Mouse (Mus musculus) embryonic facial prominence, embryonic 13.5 days (tissue): Measurements from ENCODE around the gene Fam184a. TPM values are rescaled to one million over a fixed set of nuclear protein-coding genes. Genes with fewer than 3 reads are reported as not detected.
"Not testable (repeated sequence)": the region's sequence is repeated elsewhere in the genome, so short reads cannot be mapped to it uniquely, and the experiment has no call there.

Source experiments
- ATAC-seq: fragments of 200-750 bp; cut with Nextera tagmentation; 2 replicates; pipeline ENCODE4 v1.8.0; 2017; ENCODE audit warnings: low read depth; ENCODE audit not compliant: insufficient number of reproducible peaks, insufficient read depth, low FRiP score, low TSS enrichment
- H3K27ac ChIP-seq: fragments of 300-500 bp; sonication (generic); 2 replicates; pipeline ENCODE4 v1.5.1; 2015; ENCODE audit warnings: moderate library complexity, mild to moderate bottlenecking, inconsistent platforms
- H3K27me3 ChIP-seq: fragments of 300-500 bp; sonication (generic); 2 replicates; pipeline ENCODE4 v1.6.1; 2015; ENCODE audit warnings: mild to moderate bottlenecking, inconsistent platforms
- H3K36me3 ChIP-seq: fragments of 300-500 bp; sonication (generic); 2 replicates; pipeline ENCODE4 v1.6.1; 2015; ENCODE audit warnings: mild to moderate bottlenecking, inconsistent platforms
- H3K4me1 ChIP-seq: fragments of 300-500 bp; sonication (generic); 2 replicates; pipeline ENCODE4 v1.6.1; 2015; ENCODE audit warnings: inconsistent platforms
- H3K4me2 ChIP-seq: fragments of 300-500 bp; sonication (generic); 2 replicates; pipeline ENCODE4 v1.6.1; 2015; ENCODE audit warnings: moderate library complexity, mild to moderate bottlenecking, inconsistent platforms
- H3K4me3 ChIP-seq: fragments of 300-500 bp; sonication (generic); 2 replicates; pipeline ENCODE4 v1.5.1; 2015; ENCODE audit warnings: mild to moderate bottlenecking, inconsistent platforms
- H3K9ac ChIP-seq: fragments of 300-500 bp; sonication (generic); 2 replicates; pipeline ENCODE4 v1.6.1; 2015; ENCODE audit warnings: mild to moderate bottlenecking, inconsistent platforms
- H3K9me3 ChIP-seq: fragments of 300-500 bp; sonication (generic); 2 replicates; pipeline ENCODE4 v1.6.1; 2016; ENCODE audit warnings: inconsistent platforms
- WGBS: fragments of 180-500 bp; shearing (Covaris S2); methylation state at CpG from one replicate; pipeline ENCODE4 v1.1.7; 2015; ENCODE audit warnings: mixed read lengths; 5-methylcytosine and 5-hydroxymethylcytosine counted together
- polyA plus RNA-seq: library from polyadenylated mRNA; unstranded; fragments of >200 nt; fragmentation: Nextera tagmentation; extraction: Ambion mirVana; gene quantifications from 2 replicates; pipeline ENCODE4 v1.2.1, GENCODE M21; 2015

The Fam184a gene
- polyA plus RNA-seq, 1 experiment from 2014 or later: 5.9 TPM

- H3K9me3 ChIP-seq, ATAC-seq, H3K36me3 ChIP-seq, H3K27me3 ChIP-seq: not testable (repeated sequence)
- Histone ChIP-seq H3K27ac (peak within 1 kb of the TSS; percentile 95), H3K4me3 (peak within 1 kb of the TSS; percentile 75), H3K9ac (peak within 1 kb of the TSS; percentile 83), H3K4me2 (peak within 1 kb of the TSS; percentile 61), H3K4me1 (peaks cover 11% of the 10 kb centered on the region)
- WGBS: 58% methylated on average over 10 of the region's 10 CpGs
Measured at GRCm38 (mm10) chr10:53630339-53630738, 120.6 kb downstream of the Fam184a start, which contains the start of gene Mcm9. Gene Mcm9 (minus strand): TSS chr10:53630439.

GRCm38 (mm10) chr10:53629918-53630250 is 121.0 kb downstream of the Fam184a start:
- Histone ChIP-seq H3K27me3 (no peaks in the 10 kb centered on the region), H3K4me2 (peak overlapping the region; percentile 61), H3K9ac (peak overlapping the region; percentile 83), H3K4me3 (peak overlapping the region; percentile 75), H3K9me3 (no peaks in the 10 kb centered on the region), H3K36me3 (peaks cover 7% of the 10 kb centered on the region; the same call in 1 of the 2 replicates), H3K4me1 (peaks cover 11% of the 10 kb centered on the region), H3K27ac (peak overlapping the region; percentile 95)
- WGBS: 1% methylated on average over 35 of the region's 35 CpGs
- ATAC-seq: peak; percentile 94

- H3K4me1 ChIP-seq: peaks cover 11% of the 10 kb centered on the region
- peak overlapping the region; percentile 95 for H3K27ac ChIP-seq
- WGBS: under 1% methylated on average over 67 of the region's 67 CpGs
- H3K9me3 ChIP-seq: no peaks in the 10 kb centered on the region
- ATAC-seq: peak; percentile 82
- H3K9ac ChIP-seq: peak overlapping the region; percentile 83
- H3K27me3 ChIP-seq: no peaks in the 10 kb centered on the region
- H3K4me2 ChIP-seq: peak overlapping the region; percentile 61
- peaks cover 9% of the 10 kb centered on the region; the same call in 1 of the 2 replicates for H3K36me3 ChIP-seq
- H3K4me3 ChIP-seq: peak overlapping the region; percentile 75
Measured at GRCm38 (mm10) chr10:53629247-53629917, 121.5 kb downstream of the Fam184a start.

- Histone ChIP-seq H3K4me1 (no peaks in the 10 kb centered on the region), H3K27ac (no peak overlapping the region), H3K9me3 (no peaks in the 10 kb centered on the region), H3K4me3 (no peak overlapping the region), H3K36me3 (peaks cover 65% of the 10 kb centered on the region), H3K9ac (no peak overlapping the region), H3K4me2 (no peak overlapping the region), H3K27me3 (no peaks in the 10 kb centered on the region)
- ATAC-seq: no peak
- 87% methylated on average over 8 of the region's 8 CpGs for WGBS
Measured at GRCm38 (mm10) chr10:53615850-53616616, 134.9 kb downstream of the Fam184a start.

- Histone ChIP-seq H3K27me3 (no peaks in the 10 kb centered on the region), H3K4me3 (no peak overlapping the region), H3K36me3 (peaks cover 61% of the 10 kb centered on the region), H3K4me1 (no peaks in the 10 kb centered on the region), H3K4me2 (no peak overlapping the region), H3K9ac (no peak overlapping the region), H3K27ac (no peak overlapping the region), H3K9me3 (no peaks in the 10 kb centered on the region)
- WGBS: 79% methylated on average over 1 of the region's 1 CpGs
- no peak for ATAC-seq
Measured at GRCm38 (mm10) chr10:53613955-53614354, 137.0 kb downstream of the Fam184a start.

- 64% methylated on average over 1 of the region's 1 CpGs for WGBS
- ATAC-seq: no peak
- H3K4me1 ChIP-seq: no peaks in the 10 kb centered on the region
Measured at GRCm38 (mm10) chr10:53612172-53612571, 138.8 kb downstream of the Fam184a start.

GRCm38 (mm10) chr10:53608274-53608673 is 142.6 kb downstream of the Fam184a start:
- no peak for ATAC-seq
- H3K36me3 ChIP-seq: peaks cover 55% of the 10 kb centered on the region
- no peak overlapping the region for H3K4me3 ChIP-seq
- no peak overlapping the region for H3K9ac ChIP-seq
- H3K9me3 ChIP-seq: no peaks in the 10 kb centered on the region
- no peaks in the 10 kb centered on the region for H3K27me3 ChIP-seq
- H3K4me2 ChIP-seq: no peak overlapping the region
- WGBS: 55% methylated on average over 2 of the region's 2 CpGs
- no peaks in the 10 kb centered on the region for H3K4me1 ChIP-seq
- H3K27ac ChIP-seq: no peak overlapping the region

More at GRCm38 (mm10) chr10:53612172-53612571, 138.8 kb downstream of the Fam184a start:
- Histone ChIP-seq H3K9me3 (no peaks in the 10 kb centered on the region), H3K4me3 (no peak overlapping the region), H3K4me2 (no peak overlapping the region), H3K36me3 (peaks cover 60% of the 10 kb centered on the region), H3K9ac (no peak overlapping the region), H3K27ac (no peak overlapping the region), H3K27me3 (no peaks in the 10 kb centered on the region)

GRCm38 (mm10) chr10:53605328-53605727 is 145.6 kb downstream of the Fam184a start:
- peaks cover 46% of the 10 kb centered on the region for H3K36me3 ChIP-seq
- no peak for ATAC-seq
- H3K9me3 ChIP-seq: no peaks in the 10 kb centered on the region
- WGBS: 67% methylated on average over 2 of the region's 2 CpGs
- no peaks in the 10 kb centered on the region for H3K27me3 ChIP-seq
- H3K4me1 ChIP-seq: peaks cover 8% of the 10 kb centered on the region; the same call in 1 of the 2 replicates
- no peak overlapping the region for H3K4me2 ChIP-seq
- H3K4me3 ChIP-seq: no peak overlapping the region
- H3K27ac ChIP-seq: no peak overlapping the region
- H3K9ac ChIP-seq: no peak overlapping the region

- ATAC-seq: no peak
- Histone ChIP-seq H3K27ac (no peak overlapping the region), H3K9me3 (no peaks in the 10 kb centered on the region), H3K4me3 (peak overlapping the region; percentile 29), H3K36me3 (peaks cover 10% of the 10 kb centered on the region), H3K9ac (no peak overlapping the region), H3K4me1 (peaks cover 26% of the 10 kb centered on the region), H3K27me3 (no peaks in the 10 kb centered on the region), H3K4me2 (peak overlapping the region; percentile 67)
- WGBS: 57% methylated on average over 5 of the region's 5 CpGs
Measured at GRCm38 (mm10) chr10:53598821-53599220, 152.1 kb downstream of the Fam184a start.

- peak; percentile 17; the same call in 1 of the 2 replicates for ATAC-seq
- no peaks in the 10 kb centered on the region for H3K27me3 ChIP-seq
- peak overlapping the region; percentile 95 for H3K4me3 ChIP-seq
- WGBS: under 1% methylated on average over 93 of the region's 99 CpGs
- H3K36me3 ChIP-seq: no peaks in the 10 kb centered on the region
- H3K4me2 ChIP-seq: peak overlapping the region; percentile 67
- H3K27ac ChIP-seq: peak overlapping the region; percentile 99
- peaks cover 26% of the 10 kb centered on the region for H3K4me1 ChIP-seq
- no peaks in the 10 kb centered on the region for H3K9me3 ChIP-seq
- peak overlapping the region; percentile 98 for H3K9ac ChIP-seq
Measured at GRCm38 (mm10) chr10:53597121-53597881, 153.6 kb downstream of the Fam184a start.

GRCm38 (mm10) chr10:53596677-53597120 is 154.2 kb downstream of the Fam184a start, which contains the start of gene Asf1a:
Gene Asf1a (plus strand): TSS chr10:53596757.
- under 1% methylated on average over 52 of the region's 52 CpGs for WGBS
- no peaks in the 10 kb centered on the region for H3K27me3 ChIP-seq
- H3K36me3 ChIP-seq: no peaks in the 10 kb centered on the region
- H3K4me3 ChIP-seq: peak within 1 kb of the TSS; percentile 95
- peaks cover 26% of the 10 kb centered on the region for H3K4me1 ChIP-seq
- H3K9ac ChIP-seq: peak within 1 kb of the TSS; percentile 98
- peak within 1 kb of the TSS; percentile 67 for H3K4me2 ChIP-seq
- H3K27ac ChIP-seq: peak within 1 kb of the TSS; percentile 99
- no peaks in the 10 kb centered on the region for H3K9me3 ChIP-seq
- peak; percentile 94 for ATAC-seq
